In the genomic region with DNA sequence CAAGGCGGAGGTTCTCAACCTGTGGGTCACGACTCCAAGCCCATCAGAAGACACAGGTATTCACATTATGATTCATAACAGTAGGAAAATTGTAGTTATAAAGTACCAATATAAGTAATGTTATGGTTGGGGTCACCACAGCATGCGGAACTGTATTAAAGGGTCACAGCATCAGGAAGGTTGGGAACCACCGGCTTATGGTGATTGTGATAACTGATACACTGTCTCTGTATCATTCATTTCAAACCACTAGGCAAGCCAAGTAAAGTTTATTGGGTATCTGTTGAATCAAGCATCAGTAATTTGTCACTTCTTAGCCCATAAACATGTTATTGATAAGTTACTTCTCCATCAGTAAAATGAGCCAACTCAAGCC, we compare ENCODE assay signal across 11 mouse cellular contexts. TPM values are rescaled to one million over a fixed set of nuclear protein-coding genes. Genes with fewer than 3 reads are reported as not detected.
A peak's percentile ranks its signal among the peaks of the same experiment; 100 is the strongest.
DNase-seq lines count a peak whose midpoint lies in the region; ATAC-seq and TF ChIP-seq lines count a peak whose summit lies in the region.
"Had no signal": no experiment of that assay in that cellular context is flagged by ENCODE, and none has a peak within 500 bp of the region (broad histone marks: within the 10 kb centered on the region; RNA-seq: fewer than 3 reads in every experiment).

No protein-coding gene starts in this region.

- DNase-seq in neural tube, embryonic 11.5 days (ENCODE audit: low spot score), result no peak
- no peak for DNase-seq in neural tube, embryonic 10.5 days (ENCODE audit: extremely low spot score, low spot score)
- DNase-seq in left cerebral cortex, postnatal 25 days (ENCODE audit: low spot score in 2 of 2), result no peak

- no peak for TF ChIP-seq CTCF in intestine, postnatal 0 days (IDR thresholded peaks at IDR 0.05; ENCODE audit: low read depth)

- no peaks in the 10 kb centered on the region for H3K9me3 ChIP-seq in intestine, embryonic 15.5 days
- no peaks in the 10 kb centered on the region for H3K9me3 ChIP-seq in intestine, postnatal 0 days (ENCODE audit: control insufficient read depth)
- H3K9me3 ChIP-seq in neural tube, embryonic 11.5 days (ENCODE audit: control insufficient read depth, low read length), result no peaks in the 10 kb centered on the region
- H3K9me3 ChIP-seq in intestine, embryonic 16.5 days (ENCODE audit: control insufficient read depth, low read length), result no peaks in the 10 kb centered on the region
- no peaks in the 10 kb centered on the region for H3K9me3 ChIP-seq in stomach, embryonic 16.5 days (replicated peaks; ENCODE audit: control insufficient read depth, low read length)
- H3K9me3 ChIP-seq: embryonic facial prominence, embryonic 15.5 days; forebrain, embryonic 15.5 days had no signal

- H3K27ac ChIP-seq in intestine, embryonic 15.5 days, result no peak overlapping the region
- no peak overlapping the region for H3K27ac ChIP-seq in intestine, postnatal 0 days (ENCODE audit: low read depth, low read length)
- no peak overlapping the region for H3K27ac ChIP-seq in neural tube, embryonic 11.5 days (ENCODE audit: low read depth, low read length)
- no peak overlapping the region for H3K27ac ChIP-seq in intestine, embryonic 16.5 days (ENCODE audit: low read length)
- no peak overlapping the region for H3K27ac ChIP-seq in stomach, embryonic 16.5 days (ENCODE audit: low read length)
- H3K27ac ChIP-seq: embryonic facial prominence, embryonic 15.5 days; forebrain, embryonic 15.5 days; gastrocnemius, adult 2 months; liver, embryonic 14.5 days had no signal

- no peak overlapping the region for H3K4me3 ChIP-seq in intestine, embryonic 15.5 days (replicated peaks)
- no peak overlapping the region for H3K4me3 ChIP-seq in intestine, postnatal 0 days (ENCODE audit: low read depth, low read length)
- H3K4me3 ChIP-seq in neural tube, embryonic 11.5 days (ENCODE audit: low read depth, low read length), result no peak overlapping the region
- H3K4me3 ChIP-seq in intestine, embryonic 16.5 days (ENCODE audit: low read length), result no peak overlapping the region
- no peak overlapping the region for H3K4me3 ChIP-seq in stomach, embryonic 16.5 days (replicated peaks; ENCODE audit: low read length)
- H3K4me3 ChIP-seq: embryonic facial prominence, embryonic 15.5 days; forebrain, embryonic 15.5 days; gastrocnemius, adult 2 months had no signal

- H3K4me1 ChIP-seq in intestine, embryonic 15.5 days (replicated peaks), result no peaks in the 10 kb centered on the region
- H3K4me1 ChIP-seq in intestine, postnatal 0 days (replicated peaks; ENCODE audit: control insufficient read depth, insufficient read depth, low read length), result no peaks in the 10 kb centered on the region
- no peaks in the 10 kb centered on the region for H3K4me1 ChIP-seq in neural tube, embryonic 11.5 days (ENCODE audit: control insufficient read depth, insufficient read depth, low read length)
- no peaks in the 10 kb centered on the region for H3K4me1 ChIP-seq in intestine, embryonic 16.5 days (ENCODE audit: control insufficient read depth, insufficient read depth, low read length)
- no peaks in the 10 kb centered on the region for H3K4me1 ChIP-seq in stomach, embryonic 16.5 days (ENCODE audit: control insufficient read depth, insufficient read depth, low read length)
- H3K4me1 ChIP-seq: embryonic facial prominence, embryonic 15.5 days; forebrain, embryonic 15.5 days had no signal

- H3K4me2 ChIP-seq in intestine, embryonic 15.5 days (replicated peaks), result no peak overlapping the region
- no peak overlapping the region for H3K4me2 ChIP-seq in intestine, postnatal 0 days (replicated peaks; ENCODE audit: low read depth)
- no peak overlapping the region for H3K4me2 ChIP-seq in neural tube, embryonic 11.5 days (ENCODE audit: low read depth)
- H3K4me2 ChIP-seq in intestine, embryonic 16.5 days (ENCODE audit: low read depth, low read length), result no peak overlapping the region
- no peak overlapping the region for H3K4me2 ChIP-seq in stomach, embryonic 16.5 days (ENCODE audit: low read depth, low read length)
- H3K4me2 ChIP-seq: embryonic facial prominence, embryonic 15.5 days; forebrain, embryonic 15.5 days had no signal

- no peak overlapping the region for H3K9ac ChIP-seq in intestine, embryonic 15.5 days
- H3K9ac ChIP-seq in intestine, postnatal 0 days (ENCODE audit: low read depth, low read length), result no peak overlapping the region
- no peak overlapping the region for H3K9ac ChIP-seq in neural tube, embryonic 11.5 days (ENCODE audit: low read length)
- H3K9ac ChIP-seq in intestine, embryonic 16.5 days (ENCODE audit: low read depth, low read length), result no peak overlapping the region
- H3K9ac ChIP-seq in stomach, embryonic 16.5 days (ENCODE audit: low read length), result no peak overlapping the region
- H3K9ac ChIP-seq: embryonic facial prominence, embryonic 15.5 days; forebrain, embryonic 15.5 days; liver, embryonic 14.5 days had no signal

- no peaks in the 10 kb centered on the region for H3K27me3 ChIP-seq in intestine, embryonic 15.5 days (replicated peaks)
- no peaks in the 10 kb centered on the region for H3K27me3 ChIP-seq in intestine, postnatal 0 days (replicated peaks; ENCODE audit: control insufficient read depth, insufficient read depth, low read length)
- no peaks in the 10 kb centered on the region for H3K27me3 ChIP-seq in neural tube, embryonic 11.5 days (ENCODE audit: control insufficient read depth, insufficient read depth, low read length)
- H3K27me3 ChIP-seq in intestine, embryonic 16.5 days (replicated peaks; ENCODE audit: control insufficient read depth, insufficient read depth, low read length), result no peaks in the 10 kb centered on the region
- no peaks in the 10 kb centered on the region for H3K27me3 ChIP-seq in stomach, embryonic 16.5 days (ENCODE audit: control insufficient read depth, insufficient read depth, low read length)
- H3K27me3 ChIP-seq: embryonic facial prominence, embryonic 15.5 days; forebrain, embryonic 15.5 days had no signal

- no peaks in the 10 kb centered on the region for H3K36me3 ChIP-seq in intestine, embryonic 15.5 days
- H3K36me3 ChIP-seq in intestine, postnatal 0 days (ENCODE audit: control insufficient read depth, insufficient read depth), result no peaks in the 10 kb centered on the region
- no peaks in the 10 kb centered on the region for H3K36me3 ChIP-seq in neural tube, embryonic 11.5 days (ENCODE audit: control insufficient read depth, insufficient read depth, low read length)
- no peaks in the 10 kb centered on the region for H3K36me3 ChIP-seq in intestine, embryonic 16.5 days (ENCODE audit: control insufficient read depth, insufficient read depth, low read length)
- no peaks in the 10 kb centered on the region for H3K36me3 ChIP-seq in stomach, embryonic 16.5 days (ENCODE audit: control insufficient read depth, insufficient read depth, low read length)
- H3K36me3 ChIP-seq: embryonic facial prominence, embryonic 15.5 days; forebrain, embryonic 15.5 days had no signal

- WGBS in intestine, embryonic 15.5 days, result 41% methylated on average over 4 of the region's 4 CpGs
- WGBS in intestine, postnatal 0 days, result 38% methylated on average over 4 of the region's 4 CpGs
- WGBS in neural tube, embryonic 11.5 days, result 41% methylated on average over 4 of the region's 4 CpGs
- 36% methylated on average over 4 of the region's 4 CpGs for WGBS in intestine, embryonic 16.5 days
- WGBS in stomach, embryonic 16.5 days, result 35% methylated on average over 4 of the region's 4 CpGs

- ATAC-seq in intestine, embryonic 15.5 days, result peak; percentile 48; the same call in 1 of the 2 replicates
- no peak for ATAC-seq in intestine, postnatal 0 days
- 0 out of 2 replicates have a peak, but pooled peaks have one; percentile 10 for ATAC-seq in neural tube, embryonic 11.5 days (ENCODE audit: insufficient read depth, low FRiP score, low TSS enrichment)
- peak; percentile 13; the same call in 1 of the 2 replicates for ATAC-seq in intestine, embryonic 16.5 days
- 0 out of 2 replicates have a peak, but pooled peaks have one; percentile 11 for ATAC-seq in stomach, embryonic 16.5 days (ENCODE audit: insufficient read depth, low FRiP score)

- intact Hi-C loops in left cerebral cortex, postnatal 25 days (cut with DNase I), result loop anchor here (5.0 kb wide), 1 partner anchor 651 kb away; no protein-coding TSS in a partner anchor

RNA-seq across cellular contexts. Expression of gene Krr1, which starts 14.4 kb away (rescaled TPM):
- 37.1 and 43.0 TPM in 2 replicates for polyA plus RNA-seq in intestine, embryonic 15.5 days (2015; fragmentation: Nextera tagmentation; extraction: Ambion mirVana)
- 12.7 and 13.6 TPM in 2 replicates for polyA plus RNA-seq in intestine, postnatal 0 days (2015; fragmentation: Nextera tagmentation; extraction: Ambion mirVana)
- 58.4 and 62.4 TPM in 2 replicates for polyA plus RNA-seq in neural tube, embryonic 11.5 days (2014; fragmentation: Nextera tagmentation; extraction: Ambion mirVana)
- polyA plus RNA-seq in intestine, embryonic 16.5 days (2015; fragmentation: Nextera tagmentation; extraction: Ambion mirVana), result 32.3 and 35.7 TPM in 2 replicates
- 38.0 and 40.2 TPM in 2 replicates for polyA plus RNA-seq in stomach, embryonic 16.5 days (2015; fragmentation: Nextera tagmentation; extraction: Ambion mirVana)
- total RNA-seq in left cerebral cortex, postnatal 25 days (2021), result 10 to 100 TPM; 32.6 to 39.8 TPM

RNA-seq across cellular contexts. Expression of gene Glipr1, which starts 44.4 kb away (rescaled TPM):
- 13.1 and 13.7 TPM in 2 replicates for polyA plus RNA-seq in intestine, embryonic 15.5 days (2015; fragmentation: Nextera tagmentation; extraction: Ambion mirVana)
- 8.9 and 11.8 TPM in 2 replicates for polyA plus RNA-seq in intestine, postnatal 0 days (2015; fragmentation: Nextera tagmentation; extraction: Ambion mirVana)
- polyA plus RNA-seq in neural tube, embryonic 11.5 days (2014; fragmentation: Nextera tagmentation; extraction: Ambion mirVana), result 1.3 and 1.4 TPM in 2 replicates
- 13.5 and 14.6 TPM in 2 replicates for polyA plus RNA-seq in intestine, embryonic 16.5 days (2015; fragmentation: Nextera tagmentation; extraction: Ambion mirVana)
- 14.7 and 14.9 TPM in 2 replicates for polyA plus RNA-seq in stomach, embryonic 16.5 days (2015; fragmentation: Nextera tagmentation; extraction: Ambion mirVana)
- 1 to 10 TPM in 1 of 2 experiments, under 1 TPM in 1; 0.78 to 1.6 TPM for total RNA-seq in left cerebral cortex, postnatal 25 days (2021)
